Mouse (Mus musculus) midbrain, embryonic 15.5 days (tissue): ENCODE measurements around the gene Polr2b. TPM values are rescaled to one million over a fixed set of nuclear protein-coding genes. Genes with fewer than 3 reads are reported as not detected.
A peak's percentile ranks its signal among the peaks of the same experiment; 100 is the strongest.

Experiments
- ATAC-seq: fragments of 200-750 bp; cut with Nextera tagmentation; replicated peaks from 2 replicates; pipeline ENCODE4 v1.8.0; 2017; ENCODE audit warnings: moderate TSS enrichment
- H3K27ac ChIP-seq: fragments of 300-500 bp; sonication (generic); 2 replicates; pipeline ENCODE4 v1.5.1; 2015; ENCODE audit warnings: mild to moderate bottlenecking, inconsistent platforms
- H3K27me3 ChIP-seq: fragments of 300-500 bp; sonication (generic); replicated peaks from 2 replicates; pipeline ENCODE4 v1.6.1; 2015; ENCODE audit warnings: inconsistent platforms
- H3K36me3 ChIP-seq: fragments of 300-500 bp; sonication (generic); replicated peaks from 2 replicates; pipeline ENCODE4 v1.6.1; 2015; ENCODE audit warnings: inconsistent platforms
- H3K4me1 ChIP-seq: fragments of 300-500 bp; sonication (generic); 2 replicates; pipeline ENCODE4 v1.6.1; 2015; ENCODE audit warnings: inconsistent platforms
- H3K4me2 ChIP-seq: fragments of 300-500 bp; sonication (generic); 2 replicates; pipeline ENCODE4 v1.6.1; 2015; ENCODE audit warnings: inconsistent platforms, mild to moderate bottlenecking, moderate library complexity
- H3K4me3 ChIP-seq: fragments of 300-500 bp; sonication (generic); 2 replicates; pipeline ENCODE4 v1.5.1; 2015; ENCODE audit warnings: mild to moderate bottlenecking, inconsistent platforms
- H3K9ac ChIP-seq: fragments of 300-500 bp; sonication (generic); 2 replicates; pipeline ENCODE4 v1.6.1; 2015; ENCODE audit warnings: mild to moderate bottlenecking, inconsistent platforms
- H3K9me3 ChIP-seq: fragments of 300-500 bp; sonication (generic); 2 replicates; pipeline ENCODE4 v1.6.1; 2016; ENCODE audit warnings: inconsistent platforms
- WGBS: fragments of 180-500 bp; shearing (Covaris S2); methylation state at CpG from one replicate; pipeline ENCODE4 v1.1.7; 2015; ENCODE audit warnings: mixed read lengths; 5-methylcytosine and 5-hydroxymethylcytosine counted together
- polyA plus RNA-seq: library from polyadenylated mRNA; unstranded; fragments of >200 nt; fragmentation: Nextera tagmentation; extraction: Ambion mirVana; gene quantifications from 2 replicates; pipeline ENCODE4 v1.2.1, GENCODE M21; 2015

Polr2b gene
- polyA plus RNA-seq, 1 experiment from 2014 or later = 65.2 TPM

DNA sequence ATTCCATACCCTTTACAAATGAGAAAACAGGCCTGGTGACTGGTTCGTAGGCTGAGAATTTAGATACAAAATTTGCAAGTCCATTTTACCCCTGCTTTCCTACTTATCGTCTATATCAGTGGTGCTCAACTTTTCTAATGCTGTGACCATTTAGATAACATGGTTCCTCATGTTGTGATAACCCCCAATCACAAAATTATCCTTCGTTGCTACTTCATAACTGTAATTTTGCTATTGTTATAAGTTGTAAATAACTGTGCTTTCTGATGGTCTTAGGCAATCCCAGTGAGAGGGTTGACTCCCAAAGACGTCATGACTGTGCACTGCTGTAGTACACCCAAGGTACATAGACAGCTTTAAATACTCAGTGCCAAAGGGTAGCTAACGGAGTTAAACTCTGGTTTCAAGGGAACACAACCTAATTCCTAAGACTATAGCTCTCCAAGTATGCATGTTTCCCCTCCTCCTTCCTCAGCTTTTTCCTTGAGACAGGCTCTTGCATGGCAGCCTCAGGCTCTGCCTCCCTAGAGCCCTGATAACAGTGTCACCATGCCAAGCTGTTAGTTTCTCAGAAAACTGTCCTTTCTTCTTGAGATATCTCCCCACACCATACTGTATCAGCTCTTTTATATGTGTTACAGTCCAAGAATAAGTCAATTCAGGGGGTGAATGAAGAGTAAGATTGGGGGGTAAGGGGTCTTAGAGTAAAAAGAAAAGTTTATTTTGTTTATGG lies 2.0 kb upstream of the Polr2b start:
- H3K9ac ChIP-seq = peak overlapping the region; percentile 74; the same call in 1 of the 2 replicates
- WGBS = 75% methylated on average over 5 of the region's 5 CpGs
- no peaks in the 10 kb centered on the region for H3K27me3 ChIP-seq

DNA sequence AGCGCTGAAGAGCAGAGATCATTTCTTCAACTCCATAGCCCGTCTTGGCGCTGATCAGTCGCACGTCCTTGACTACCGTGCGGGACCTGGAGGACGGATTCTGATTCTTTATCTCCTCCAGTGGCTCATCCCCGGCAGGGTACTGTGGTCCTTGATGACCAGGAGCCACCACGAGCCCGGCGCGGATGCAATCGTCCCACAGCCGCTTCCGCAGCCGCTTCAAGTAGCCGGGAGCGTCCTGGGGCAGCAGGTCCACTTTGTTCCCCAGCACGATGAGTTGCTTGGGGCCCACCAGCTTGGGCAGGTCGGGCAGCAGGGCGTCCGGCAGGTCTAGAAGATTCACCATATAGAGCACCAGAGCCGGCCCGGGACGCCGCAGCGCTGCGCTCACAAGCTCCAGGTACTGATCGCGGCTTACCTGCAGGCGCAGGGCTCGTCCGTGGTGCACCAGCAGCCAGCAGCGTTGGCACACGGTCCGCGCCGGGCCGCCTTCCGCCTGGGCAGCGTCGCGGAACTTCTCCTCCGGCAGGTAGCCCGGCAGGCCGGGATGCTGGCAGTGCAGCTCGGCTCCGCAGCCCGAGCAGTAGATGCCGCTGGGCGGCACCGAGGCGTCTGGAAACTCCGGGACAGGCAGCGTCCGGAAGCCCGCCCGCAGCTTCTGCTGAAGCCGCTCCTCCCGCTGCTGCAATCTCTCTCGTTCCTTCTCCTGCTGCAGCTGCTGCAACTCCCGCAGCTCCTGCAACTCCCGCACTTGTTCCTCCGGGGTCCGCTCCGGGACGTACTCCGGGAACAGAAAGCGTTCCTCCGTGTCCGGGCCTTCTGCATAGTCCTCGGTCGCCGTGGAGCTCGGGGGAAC lies 668 bp upstream of the Polr2b start:
- Histone ChIP-seq H3K9ac (peak overlapping the region; percentile 74), H3K27me3 (no peaks in the 10 kb centered on the region), H3K9me3 (no peaks in the 10 kb centered on the region), H3K4me1 (peaks cover 31% of the 10 kb centered on the region), H3K4me2 (peak overlapping the region; percentile 96), H3K36me3 (peaks cover 26% of the 10 kb centered on the region; the same call in 1 of the 2 replicates), H3K27ac (peak overlapping the region; percentile 94), H3K4me3 (peak overlapping the region; percentile 99)
- peak; percentile 31 for ATAC-seq
- WGBS = under 1% methylated on average over 76 of the region's 76 CpGs

More for the DNA sequence above, 2.0 kb upstream of the Polr2b start:
- Histone ChIP-seq H3K4me3 (peak overlapping the region; percentile 99), H3K9me3 (no peaks in the 10 kb centered on the region), H3K4me1 (peaks cover 31% of the 10 kb centered on the region), H3K36me3 (peaks cover 26% of the 10 kb centered on the region; the same call in 1 of the 2 replicates), H3K27ac (no peak overlapping the region), H3K4me2 (peak overlapping the region; percentile 96)
- no peak for ATAC-seq

- H3K4me1 ChIP-seq = peaks cover 15% of the 10 kb centered on the region
- no peak overlapping the region for H3K27ac ChIP-seq
- no peaks in the 10 kb centered on the region for H3K27me3 ChIP-seq
- H3K4me3 ChIP-seq = no peak overlapping the region
- H3K4me2 ChIP-seq = no peak overlapping the region
- H3K36me3 ChIP-seq = peaks cover 33% of the 10 kb centered on the region; the same call in 1 of the 2 replicates
- 94% methylated on average over 4 of the region's 4 CpGs for WGBS
- H3K9ac ChIP-seq = no peak overlapping the region
- ATAC-seq = no peak
- no peaks in the 10 kb centered on the region for H3K9me3 ChIP-seq
Measured at GRCm38 (mm10) chr5:77314206-77314605, 4.3 kb downstream of the Polr2b start.

DNA sequence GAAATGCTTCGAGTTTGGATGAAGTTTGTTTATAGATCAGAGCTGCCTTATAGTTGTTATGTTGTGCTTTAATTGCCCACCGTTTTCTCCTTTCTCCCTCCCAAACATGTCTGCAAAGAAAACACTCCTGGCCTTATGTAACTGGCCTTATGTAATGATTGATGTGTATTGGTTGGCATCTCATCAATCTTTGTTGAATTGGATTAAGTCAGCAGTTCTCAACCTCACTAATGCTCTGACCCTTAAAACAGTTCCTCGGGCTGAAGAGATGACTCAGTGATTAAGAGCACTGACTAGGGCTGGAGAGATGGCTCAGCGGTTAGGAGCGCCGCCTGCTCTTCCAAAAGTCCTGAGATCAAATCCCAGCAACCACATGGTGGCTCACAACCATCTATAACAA lies 5.0 kb downstream of the Polr2b start:
- ATAC-seq = no peak
- H3K27ac ChIP-seq = no peak overlapping the region
- peaks cover 15% of the 10 kb centered on the region for H3K4me1 ChIP-seq
- H3K4me2 ChIP-seq = no peak overlapping the region
- H3K9me3 ChIP-seq = no peaks in the 10 kb centered on the region
- H3K9ac ChIP-seq = no peak overlapping the region
- no peaks in the 10 kb centered on the region for H3K27me3 ChIP-seq
- no peak overlapping the region for H3K4me3 ChIP-seq
- H3K36me3 ChIP-seq = peaks cover 38% of the 10 kb centered on the region
- WGBS = 95% methylated on average over 6 of the region's 6 CpGs

DNA sequence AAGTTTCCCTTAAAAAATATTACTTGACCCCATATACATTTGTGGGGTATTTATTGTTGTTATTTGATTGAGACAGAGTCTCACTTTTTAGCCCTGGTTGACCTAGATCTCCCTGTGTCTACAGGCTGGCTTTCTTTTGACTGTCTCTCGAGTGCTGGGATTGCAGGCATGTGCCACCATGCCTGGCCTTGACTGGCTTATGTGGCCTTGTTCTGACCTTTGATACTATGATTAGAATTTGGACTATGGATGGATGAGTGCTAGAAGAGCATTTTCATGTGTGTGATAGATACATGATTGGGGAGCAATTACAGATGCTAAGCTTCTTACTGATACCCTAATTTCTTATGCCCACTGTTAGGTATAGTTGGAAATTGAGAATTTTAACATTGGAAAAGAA lies 15.0 kb downstream of the Polr2b start:
- no peak for ATAC-seq
- no peaks in the 10 kb centered on the region for H3K4me1 ChIP-seq
- no peaks in the 10 kb centered on the region for H3K9me3 ChIP-seq
- H3K4me3 ChIP-seq = no peak overlapping the region
- H3K4me2 ChIP-seq = no peak overlapping the region
- H3K27me3 ChIP-seq = no peaks in the 10 kb centered on the region
- H3K36me3 ChIP-seq = peaks cover 70% of the 10 kb centered on the region
- H3K9ac ChIP-seq = no peak overlapping the region
- 76% methylated on average over 1 of the region's 1 CpGs for WGBS
- no peak overlapping the region for H3K27ac ChIP-seq

GRCm38 (mm10) chr5:77330154-77330553 lies 20.2 kb downstream of the Polr2b start:
- Histone ChIP-seq H3K9me3 (no peaks in the 10 kb centered on the region), H3K9ac (no peak overlapping the region), H3K4me2 (no peak overlapping the region), H3K27me3 (no peaks in the 10 kb centered on the region), H3K4me1 (no peaks in the 10 kb centered on the region), H3K27ac (no peak overlapping the region), H3K4me3 (no peak overlapping the region), H3K36me3 (peaks cover 69% of the 10 kb centered on the region)
- no peak for ATAC-seq
- WGBS = 77% methylated on average over 5 of the region's 5 CpGs

DNA sequence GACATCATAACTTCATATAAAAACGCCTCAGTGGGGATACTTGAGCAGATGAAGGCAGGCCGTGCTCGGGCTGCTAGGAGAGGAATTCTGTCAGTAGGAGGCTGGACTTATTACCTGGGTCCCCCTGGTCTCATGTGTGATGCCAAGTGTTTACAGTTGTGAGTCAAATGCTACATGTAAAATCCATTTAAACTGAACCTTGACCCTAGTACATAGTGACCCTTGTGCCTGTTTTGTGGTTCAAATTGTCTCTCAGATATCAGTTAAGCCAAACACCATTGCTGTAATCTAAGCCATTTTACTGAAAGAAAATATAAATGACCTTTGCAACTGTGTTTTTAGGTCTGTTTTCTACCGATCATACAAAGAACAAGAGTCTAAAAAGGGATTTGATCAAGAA lies 30.1 kb downstream of the Polr2b start:
- ATAC-seq = no peak
- Histone ChIP-seq H3K27ac (no peak overlapping the region), H3K4me2 (no peak overlapping the region), H3K4me3 (no peak overlapping the region), H3K27me3 (no peaks in the 10 kb centered on the region), H3K4me1 (no peaks in the 10 kb centered on the region), H3K36me3 (peaks cover 57% of the 10 kb centered on the region), H3K9ac (no peak overlapping the region), H3K9me3 (no peaks in the 10 kb centered on the region)
- 93% methylated on average over 4 of the region's 4 CpGs for WGBS

DNA sequence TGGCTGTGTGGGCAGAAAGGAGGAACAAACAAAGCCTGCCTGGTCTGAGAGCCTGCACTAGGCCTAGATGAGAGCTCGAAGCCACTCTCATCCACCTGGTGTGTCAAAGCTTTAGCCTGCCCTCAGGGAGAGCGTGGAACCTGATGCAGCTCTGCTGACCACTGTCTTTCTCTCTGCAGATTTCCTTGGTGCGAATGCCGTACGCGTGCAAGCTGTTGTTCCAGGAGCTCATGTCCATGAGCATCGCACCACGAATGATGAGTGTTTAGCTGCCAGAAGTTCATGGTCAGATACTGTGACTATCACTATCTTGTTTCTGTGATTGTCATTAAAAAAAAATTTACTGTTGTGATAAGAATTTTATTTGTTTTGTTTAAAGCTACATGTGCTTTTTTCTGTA lies 39.0 kb downstream of the Polr2b start:
- no peak overlapping the region for H3K9ac ChIP-seq
- 96% methylated on average over 8 of the region's 8 CpGs for WGBS
- no peak for ATAC-seq
- H3K4me2 ChIP-seq = no peak overlapping the region
- H3K27ac ChIP-seq = no peak overlapping the region
- no peaks in the 10 kb centered on the region for H3K4me1 ChIP-seq
- peaks cover 42% of the 10 kb centered on the region for H3K36me3 ChIP-seq
- H3K4me3 ChIP-seq = no peak overlapping the region
- H3K9me3 ChIP-seq = no peaks in the 10 kb centered on the region
- H3K27me3 ChIP-seq = no peaks in the 10 kb centered on the region

- H3K4me1 ChIP-seq = peaks cover 5% of the 10 kb centered on the region; the same call in 1 of the 2 replicates
- ATAC-seq = no peak
- no peak overlapping the region for H3K9ac ChIP-seq
- H3K4me3 ChIP-seq = no peak overlapping the region
- H3K27me3 ChIP-seq = no peaks in the 10 kb centered on the region
- no peaks in the 10 kb centered on the region for H3K9me3 ChIP-seq
- H3K36me3 ChIP-seq = peaks cover 34% of the 10 kb centered on the region
- WGBS = 95% methylated on average over 15 of the region's 15 CpGs
- H3K27ac ChIP-seq = no peak overlapping the region
- H3K4me2 ChIP-seq = no peak overlapping the region
Measured at GRCm38 (mm10) chr5:77349971-77350658, 40.2 kb downstream of the Polr2b start.

- Histone ChIP-seq H3K27me3 (no peaks in the 10 kb centered on the region), H3K4me3 (no peak overlapping the region), H3K4me1 (peaks cover 5% of the 10 kb centered on the region; the same call in 1 of the 2 replicates), H3K9me3 (no peaks in the 10 kb centered on the region), H3K9ac (no peak overlapping the region), H3K27ac (no peak overlapping the region), H3K36me3 (peaks cover 29% of the 10 kb centered on the region), H3K4me2 (no peak overlapping the region)
- ATAC-seq = no peak
- 75% methylated on average over 9 of the region's 9 CpGs for WGBS
Measured at GRCm38 (mm10) chr5:77351691-77352090, 41.7 kb downstream of the Polr2b start.

DNA sequence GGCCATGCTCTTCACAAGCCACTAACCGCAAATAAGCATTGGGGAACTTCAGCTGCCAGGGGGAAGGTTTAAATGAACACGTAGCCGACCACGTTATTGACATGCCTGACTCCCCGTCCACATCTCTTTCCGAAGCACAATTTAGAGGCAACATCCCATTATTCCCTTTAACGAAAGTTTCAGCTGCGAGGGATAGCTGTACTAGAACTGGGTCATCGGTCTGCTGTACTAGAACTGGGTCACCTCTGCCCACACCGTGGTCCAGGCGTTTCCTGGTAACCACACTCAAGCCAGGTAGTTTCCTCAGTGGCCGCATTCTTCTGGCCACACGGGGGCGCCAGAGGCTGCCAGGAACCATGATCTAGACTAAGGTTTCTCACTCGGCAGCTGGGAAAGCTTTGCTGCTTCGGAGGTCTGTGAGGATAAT lies 44.4 kb downstream of the Polr2b start:
- Histone ChIP-seq H3K36me3 (peaks cover 6% of the 10 kb centered on the region; the same call in 1 of the 2 replicates), H3K4me2 (peak overlapping the region; percentile 50), H3K27me3 (0 out of 2 replicates have a peak, but pooled peaks cover 5% of the 10 kb centered on the region), H3K9me3 (no peaks in the 10 kb centered on the region), H3K27ac (no peak overlapping the region), H3K9ac (no peak overlapping the region), H3K4me1 (peaks cover 15% of the 10 kb centered on the region), H3K4me3 (peak overlapping the region; percentile 26)
- peak; percentile 75 for ATAC-seq
- WGBS = 3% methylated on average over 16 of the region's 16 CpGs
